9 mouse cellular contexts compared by ENCODE assay signal in genomic region chr4:130745561-130746306, GRCm38 (mm10). TPM values are rescaled to one million over a fixed set of nuclear protein-coding genes. Genes with fewer than 3 reads are reported as not detected.
DNase-seq lines count a peak whose midpoint lies in the region; ATAC-seq and TF ChIP-seq lines count a peak whose summit lies in the region.
"Had no signal": no experiment of that assay in that cellular context is flagged by ENCODE, and none has a peak within 500 bp of the region (broad histone marks: within the 10 kb centered on the region; RNA-seq: fewer than 3 reads in every experiment).

No protein-coding gene starts in this region.

- H3K4me2 ChIP-seq in kidney, embryonic 14.5 days (replicated peaks; ENCODE audit: low read depth, low read length) = no peak overlapping the region
- H3K4me2 ChIP-seq: embryonic facial prominence, embryonic 12.5 days had no signal

- no peak for ATAC-seq in kidney, embryonic 14.5 days (ENCODE audit: low FRiP score, low TSS enrichment)
- ATAC-seq in megakaryocyte, adult 5-6 weeks (ENCODE audit: poor library complexity, severe bottlenecking) = no peak
- ATAC-seq in activated CD4-positive, CD25-positive, alpha-beta regulatory T cell, adult 4 months = no peak

- H3K36me3 ChIP-seq in kidney, embryonic 14.5 days (ENCODE audit: control insufficient read depth, insufficient read depth, low read length) = peaks cover 99% of the 10 kb centered on the region

- no peak for TF ChIP-seq CTCF in cortical plate, adult 2 months (IDR thresholded peaks at IDR 0.05; ENCODE audit: extremely low read depth, insufficient read depth, low read length)

- WGBS in kidney, embryonic 14.5 days = 70% methylated on average over 5 of the region's 5 CpGs

- no peak overlapping the region for H3K9ac ChIP-seq in kidney, embryonic 14.5 days (ENCODE audit: low read depth, low read length)
- H3K9ac ChIP-seq: embryonic facial prominence, embryonic 12.5 days had no signal

- peak; percentile 69 for DNase-seq in kidney, adult 11 months
- peak; percentile 72 for DNase-seq in layer of hippocampus, adult 9-10 months (ENCODE audit: low spot score)
- DNase-seq in right cerebral cortex, postnatal 36 days (ENCODE audit: low spot score in 2 of 2) = peak; percentile 85 to 92
- DNase-seq in lung, postnatal 36 days = no peak

- no peaks in the 10 kb centered on the region for H3K4me1 ChIP-seq in kidney, embryonic 14.5 days (ENCODE audit: control insufficient read depth, insufficient read depth, low read length)
- peaks cover 16% of the 10 kb centered on the region for H3K4me1 ChIP-seq in cortical plate, adult 2 months (ENCODE audit: control insufficient read depth, insufficient read depth, low read length)
- H3K4me1 ChIP-seq: embryonic facial prominence, embryonic 12.5 days had no signal

- H3K27ac ChIP-seq in kidney, embryonic 14.5 days (ENCODE audit: low read depth, low read length) = no peak overlapping the region
- H3K27ac ChIP-seq in cortical plate, adult 2 months (ENCODE audit: insufficient read depth, low read length) = peak overlapping the region; percentile 51
- H3K27ac ChIP-seq: embryonic facial prominence, embryonic 12.5 days had no signal

- H3K9me3 ChIP-seq in kidney, embryonic 14.5 days (ENCODE audit: control insufficient read depth, low read length) = no peaks in the 10 kb centered on the region
- H3K9me3 ChIP-seq: embryonic facial prominence, embryonic 12.5 days had no signal

- TF ChIP-seq POLR2A in cortical plate, adult 2 months (IDR thresholded peaks at IDR 0.05; ENCODE audit: extremely low read depth, insufficient read depth, low read length) = no peak

- no peaks in the 10 kb centered on the region for H3K27me3 ChIP-seq in kidney, embryonic 14.5 days (ENCODE audit: control insufficient read depth, insufficient read depth, low read length)
- H3K27me3 ChIP-seq: embryonic facial prominence, embryonic 12.5 days had no signal

- H3K4me3 ChIP-seq in kidney, embryonic 14.5 days (ENCODE audit: low read length) = no peak overlapping the region
- H3K4me3 ChIP-seq in cortical plate, adult 2 months (ENCODE audit: insufficient read depth, low read length) = no peak overlapping the region
- H3K4me3 ChIP-seq: embryonic facial prominence, embryonic 12.5 days had no signal

RNA-seq across cellular contexts. Expression of gene Sdc3, which starts 46.6 kb away (rescaled TPM):
- polyA plus RNA-seq in kidney, embryonic 14.5 days (2014; fragmentation: Nextera tagmentation; extraction: Ambion mirVana) = 9.6 and 15.8 TPM in 2 replicates
- polyA plus RNA-seq in cortical plate, adult 2 months (2012; rRNA removed) = 81.5 and 83.1 TPM in 2 replicates
- 22.6 and 31.3 TPM in 2 replicates for total RNA-seq in megakaryocyte, adult 5-6 weeks (2015)
- 13.6 and 20.2 TPM in 2 replicates for total RNA-seq in megakaryocyte, adult 5-6 weeks (2017)
- 1 to 10 TPM; 1.0 to 1.5 TPM for polyA plus RNA-seq in activated CD4-positive, CD25-positive, alpha-beta regulatory T cell, adult 4 months (2017; shearing (Covaris generic))
